Mouse (Mus musculus) adrenal gland, postnatal 14 days (tissue): ENCODE results near the gene Krt33a. TPM values are rescaled to one million over a fixed set of nuclear protein-coding genes. Genes with fewer than 3 reads are reported as not detected.

ENCODE experiments used
- DNase-seq: peaks from one replicate; pipeline ENCODE4 v3.0.0; 2021; ENCODE audit warnings: mixed read lengths
- total RNA-seq: library from RNA; stranded (reverse); gene quantifications from 2 replicates; pipeline ENCODE4 v1.2.3, GENCODE M21; 2021

The Krt33a gene
- total RNA-seq, 1 experiment from 2014 or later: not detected

DNA sequence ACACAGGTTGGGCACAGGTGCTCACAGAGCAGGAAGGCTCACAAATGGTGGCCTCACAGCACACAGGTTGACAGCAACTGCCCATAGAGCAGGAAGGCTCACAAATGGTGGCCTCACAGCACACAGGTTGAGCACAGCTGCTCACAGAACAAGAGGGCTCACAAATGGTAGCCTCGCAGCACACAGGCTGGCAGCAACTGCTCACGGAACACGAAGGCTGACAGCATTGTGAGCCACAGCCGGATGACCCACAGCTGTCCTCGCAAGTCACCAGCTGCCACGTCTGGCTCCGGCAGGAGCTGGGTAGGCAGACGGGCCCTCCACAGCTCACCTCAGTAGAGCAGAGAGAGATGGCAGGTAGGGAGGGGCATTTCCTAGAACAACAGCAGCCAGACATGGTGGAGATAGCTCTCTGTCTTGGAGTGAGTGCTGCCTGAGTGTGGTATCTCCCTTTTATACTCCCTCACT is 29.8 kb downstream of the Krt33a start, which contains the start of gene Krtap16-1:
Krtap16-1 (minus strand) TSS at position 418 of the 468 bp plus-strand sequence.
- DNase-seq: no peak

GRCm38 (mm10) chr11:99985291-99986092 is 30.5 kb downstream of the Krt33a start:
- DNase-seq: peak; percentile 31

- DNase-seq: no peak
Observed at GRCm38 (mm10) chr11:99983442-99983841, 32.6 kb downstream of the Krt33a start.

DNA sequence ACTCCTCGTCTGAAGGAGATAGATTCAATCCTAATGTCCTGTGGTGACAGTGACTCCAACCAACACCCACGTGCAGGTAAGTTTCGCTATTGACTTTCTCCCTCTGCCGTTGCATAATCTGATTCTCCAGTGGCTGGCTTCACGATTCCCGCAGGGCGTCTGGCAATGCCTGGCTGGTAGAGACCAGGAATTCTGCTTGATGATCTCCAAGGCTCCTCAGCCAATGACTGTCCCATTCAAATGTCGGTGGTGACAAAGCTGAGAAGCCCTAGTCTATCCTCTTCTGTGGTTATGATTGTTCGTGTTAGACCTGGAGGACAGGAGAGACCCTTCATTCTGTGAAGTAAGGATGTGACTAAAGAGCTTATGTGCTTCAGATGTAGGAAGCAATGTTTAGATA is 33.3 kb downstream of the Krt33a start:
- no peak for DNase-seq

GRCm38 (mm10) chr11:99978953-99979352 is 37.1 kb downstream of the Krt33a start, which contains the start of gene Krtap29-1:
Gene Krtap29-1, minus strand, starts transcription at chr11:99979053.
- no peak for DNase-seq

- no peak for DNase-seq
Observed at GRCm38 (mm10) chr11:99965961-99966360, 50.1 kb downstream of the Krt33a start.

- DNase-seq: peak; percentile 8
Observed at GRCm38 (mm10) chr11:99964213-99964612, 51.8 kb downstream of the Krt33a start.

Other genes starting within 250 kb of the Krt33a start
- gene Gm11595, start 243.3 kb downstream of the Krt33a start, total RNA-seq: not detected in 2 replicates
- gene Krtap4-8, start 235.5 kb downstream of the Krt33a start, total RNA-seq: not detected in 2 replicates
- gene Krtap4-9, start 231.0 kb downstream of the Krt33a start, total RNA-seq: not detected in 2 replicates
- not detected in 2 replicates for gene Gm11596, start 222.7 kb downstream of the Krt33a start, total RNA-seq
- not detected in 2 replicates for gene Gm11569, start 217.3 kb downstream of the Krt33a start, total RNA-seq
- not detected in 2 replicates for gene Gm11554, start 211.8 kb downstream of the Krt33a start, total RNA-seq
- not detected in 2 replicates for gene Krtap4-13, start 206.3 kb downstream of the Krt33a start, total RNA-seq
- not detected in 2 replicates for gene Gm11564, start 200.5 kb downstream of the Krt33a start, total RNA-seq
- not detected in 2 replicates for gene 2300003K06Rik, start 178.1 kb downstream of the Krt33a start, total RNA-seq
- gene Krtap4-16, start 164.6 kb downstream of the Krt33a start, total RNA-seq: not detected in 2 replicates
- gene Gm11568, start 158.3 kb downstream of the Krt33a start, total RNA-seq: not detected in 2 replicates
- gene Gm11559, start 151.7 kb downstream of the Krt33a start, total RNA-seq: not detected in 2 replicates
- gene Krtap9-1, start 142.8 kb downstream of the Krt33a start, total RNA-seq: not detected in 2 replicates
- gene Gm11567, start 137.0 kb downstream of the Krt33a start, total RNA-seq: not detected in 2 replicates
- not detected in 2 replicates for gene Krtap31-1, start 108.3 kb downstream of the Krt33a start, total RNA-seq
- not detected in 2 replicates for gene Gm11565, start 101.5 kb downstream of the Krt33a start, total RNA-seq
- not detected in 2 replicates for gene Krtap31-2, start 79.9 kb downstream of the Krt33a start, total RNA-seq
- gene Krtap9-5, start 67.7 kb downstream of the Krt33a start, total RNA-seq: not detected in 2 replicates
- not detected in 2 replicates for gene Krtap29-1, start 37.2 kb downstream of the Krt33a start, total RNA-seq
- gene Krtap16-1, start 29.6 kb downstream of the Krt33a start, total RNA-seq: not detected in 2 replicates
- gene Krtap17-1, start 22.2 kb downstream of the Krt33a start, total RNA-seq: not detected in 2 replicates
- not detected in 2 replicates for gene Krt33b, start 13.7 kb upstream of the Krt33a start, total RNA-seq
- not detected in 2 replicates for gene Krt34, start 25.3 kb upstream of the Krt33a start, total RNA-seq
- not detected in 2 replicates for gene Krt31, start 34.3 kb upstream of the Krt33a start, total RNA-seq
- gene Krt32, start 72.0 kb upstream of the Krt33a start, total RNA-seq: not detected in 2 replicates
- gene Krt35, start 80.0 kb upstream of the Krt33a start, total RNA-seq: not detected in 2 replicates
- gene Krt36, start 89.4 kb upstream of the Krt33a start, total RNA-seq: 0.19 TPM in 1 of 2 replicates, not detected in the other
- gene Krt13, start 105.4 kb upstream of the Krt33a start, total RNA-seq: not detected in 2 replicates
- gene Krt15, start 119.7 kb upstream of the Krt33a start, total RNA-seq: not detected in 2 replicates
- gene Krt19, start 132.5 kb upstream of the Krt33a start, total RNA-seq: 6.4 and 6.6 TPM in 2 replicates
- gene Krt9, start 177.0 kb upstream of the Krt33a start, total RNA-seq: not detected in 2 replicates
- gene Krt14, start 191.3 kb upstream of the Krt33a start, total RNA-seq: 0.38 and 0.41 TPM in 2 replicates
- gene Krt16, start 232.7 kb upstream of the Krt33a start, total RNA-seq: not detected in 2 replicates
- gene Krt17, start 244.8 kb upstream of the Krt33a start, total RNA-seq: not detected in 2 replicates